Mouse (Mus musculus) liver, adult (tissue): ENCODE results near the gene Pgpep1.

Source experiments
- GATA4 ChIP-seq: IDR thresholded peaks from 2 replicates; pipeline ENCODE4 v1.6.1; 2014; ENCODE audit warnings: mild to moderate bottlenecking, low read length; ENCODE audit not compliant: insufficient replicate concordance

The Pgpep1 gene

DNA sequence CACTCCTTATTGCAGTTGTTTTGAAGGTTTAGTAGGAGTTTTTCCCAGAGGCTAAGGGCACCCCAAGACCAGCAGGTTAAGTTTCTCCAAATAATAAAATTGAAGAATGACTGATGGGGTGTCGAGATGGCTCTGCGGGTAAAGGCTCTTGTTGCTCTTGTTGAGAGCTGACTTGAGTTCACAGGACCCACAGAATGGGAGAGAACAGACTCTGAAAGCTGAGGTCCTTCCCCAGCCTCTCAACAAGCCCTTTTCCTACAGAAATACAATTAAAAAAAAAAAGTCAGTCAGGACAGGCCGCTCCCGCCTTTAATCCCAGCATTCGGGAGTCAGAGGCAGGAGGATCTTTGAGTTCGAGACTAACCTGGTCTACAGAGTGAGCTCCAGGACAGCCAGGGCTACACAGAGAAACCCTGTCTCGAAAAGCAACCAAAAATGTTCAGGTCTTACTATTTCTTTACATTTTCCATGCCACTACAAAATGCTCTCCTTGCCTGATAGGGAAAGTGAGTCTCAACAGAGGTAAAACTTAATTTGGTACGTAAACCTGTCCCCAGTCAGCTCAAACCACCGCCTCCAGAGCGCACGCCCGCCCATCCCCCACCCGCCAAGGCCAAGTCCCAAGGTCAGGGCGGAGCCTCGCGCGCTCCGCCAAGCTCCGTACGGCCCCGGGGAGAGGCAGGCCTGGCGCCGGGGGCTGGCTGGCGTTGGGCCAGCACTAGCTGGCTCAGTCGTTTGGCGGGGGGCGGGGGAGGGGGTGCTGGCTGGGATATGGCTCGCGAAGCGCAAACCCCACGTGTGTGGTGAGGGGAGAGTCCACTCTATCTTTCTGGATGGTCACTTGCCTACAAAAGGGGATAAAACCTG, 36.1 kb upstream of the Pgpep1 start:
- no peak for TF ChIP-seq GATA4

GRCm38 (mm10) chr8:70695318-70696018, 35.3 kb upstream of the Pgpep1 start:
- TF ChIP-seq GATA4: no peak

DNA sequence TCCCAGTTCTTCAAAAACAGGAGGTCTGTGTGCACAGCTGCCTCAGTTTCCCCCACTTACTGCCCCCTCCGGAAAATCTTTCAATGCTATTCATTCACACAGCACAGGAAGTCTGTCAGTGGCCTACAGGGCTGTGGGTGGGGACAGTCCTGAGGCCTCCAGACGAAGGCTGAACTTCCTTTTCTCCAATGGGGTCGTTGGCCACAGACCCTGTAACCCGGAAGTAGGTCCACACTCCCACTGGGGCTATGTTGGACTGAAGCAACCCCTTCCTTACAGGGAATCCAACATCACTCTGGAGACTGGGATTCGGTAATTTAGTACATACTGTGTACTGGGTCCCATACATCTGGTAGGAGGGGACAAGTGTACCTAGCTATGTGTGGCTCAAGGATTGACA, 33.4 kb upstream of the Pgpep1 start:
- TF ChIP-seq GATA4: no peak

DNA sequence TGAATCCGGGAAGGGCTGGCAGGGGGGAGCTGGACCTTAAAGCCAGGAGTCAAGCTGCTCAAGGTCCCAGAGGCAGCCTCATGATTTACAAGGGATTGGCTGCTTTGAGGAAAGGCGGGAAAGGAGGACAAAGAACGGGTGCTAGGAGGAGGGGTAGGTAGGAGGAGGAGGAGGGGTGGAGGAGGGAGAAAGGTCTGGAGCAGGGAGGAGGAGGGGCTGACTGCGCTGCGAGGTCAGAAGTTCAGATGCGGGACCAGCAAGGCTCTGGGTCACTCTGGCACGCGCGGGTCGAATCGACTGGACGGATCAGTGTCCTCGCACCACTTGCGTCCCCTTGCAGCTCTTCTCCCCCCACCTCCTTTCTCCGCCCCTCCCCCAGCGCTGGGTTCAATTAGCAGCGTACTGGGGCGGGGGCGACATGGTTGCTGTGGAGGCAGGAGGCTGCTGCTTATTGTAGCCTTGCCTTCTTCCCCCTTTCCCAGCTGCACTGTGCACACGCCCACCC, 31.6 kb upstream of the Pgpep1 start:
- no peak for TF ChIP-seq GATA4

DNA sequence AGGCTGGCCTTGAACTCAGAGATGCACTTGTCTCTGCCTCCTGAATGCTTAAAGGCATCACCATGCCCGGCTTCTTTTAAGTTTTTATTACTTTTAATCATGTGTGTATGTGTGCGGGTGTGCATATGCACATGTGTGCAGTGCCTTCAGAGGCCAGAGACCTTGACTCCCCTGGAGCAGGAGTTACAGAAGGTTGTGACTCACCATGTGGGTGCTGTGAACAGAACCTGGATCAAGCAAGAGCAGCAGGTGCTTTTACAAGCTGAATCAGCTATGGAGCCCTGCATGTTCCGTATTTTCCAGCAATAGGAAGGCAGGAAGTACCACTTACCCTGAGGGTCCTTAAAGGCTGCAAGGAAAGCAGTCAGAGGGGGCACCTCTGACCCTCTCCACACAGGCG, 31.0 kb upstream of the Pgpep1 start:
- TF ChIP-seq GATA4: no peak

GRCm38 (mm10) chr8:70689892-70690390, 29.8 kb upstream of the Pgpep1 start:
- TF ChIP-seq GATA4: no peak

- TF ChIP-seq GATA4: no peak
Measured at GRCm38 (mm10) chr8:70688136-70688535, 27.9 kb upstream of the Pgpep1 start.

- TF ChIP-seq GATA4: no peak
Measured at GRCm38 (mm10) chr8:70687576-70687975, 27.4 kb upstream of the Pgpep1 start.

GRCm38 (mm10) chr8:70684291-70684690, 24.1 kb upstream of the Pgpep1 start:
- TF ChIP-seq GATA4: no peak

GRCm38 (mm10) chr8:70682692-70683091, 22.5 kb upstream of the Pgpep1 start:
- TF ChIP-seq GATA4: no peak

DNA sequence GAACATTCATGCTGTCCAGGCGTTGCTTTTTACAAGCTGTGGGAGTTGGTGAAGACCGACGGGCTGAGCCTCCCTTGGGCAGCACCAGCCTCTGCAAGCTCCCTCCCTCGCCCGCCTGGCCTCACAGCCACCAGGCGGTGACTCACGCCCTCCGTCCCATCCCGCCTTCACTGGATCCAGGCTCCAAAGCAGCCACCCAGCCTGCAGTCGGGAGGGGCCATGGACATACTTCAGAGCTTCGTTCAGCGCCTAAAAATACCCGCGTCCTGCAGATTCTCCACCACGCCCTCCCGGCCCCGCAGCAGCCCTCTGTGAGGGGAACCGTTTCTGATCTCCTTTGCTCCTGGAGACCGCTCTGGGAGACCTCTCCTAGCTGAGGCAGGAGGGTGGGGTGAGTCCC, 22.0 kb upstream of the Pgpep1 start:
- no peak for TF ChIP-seq GATA4

DNA sequence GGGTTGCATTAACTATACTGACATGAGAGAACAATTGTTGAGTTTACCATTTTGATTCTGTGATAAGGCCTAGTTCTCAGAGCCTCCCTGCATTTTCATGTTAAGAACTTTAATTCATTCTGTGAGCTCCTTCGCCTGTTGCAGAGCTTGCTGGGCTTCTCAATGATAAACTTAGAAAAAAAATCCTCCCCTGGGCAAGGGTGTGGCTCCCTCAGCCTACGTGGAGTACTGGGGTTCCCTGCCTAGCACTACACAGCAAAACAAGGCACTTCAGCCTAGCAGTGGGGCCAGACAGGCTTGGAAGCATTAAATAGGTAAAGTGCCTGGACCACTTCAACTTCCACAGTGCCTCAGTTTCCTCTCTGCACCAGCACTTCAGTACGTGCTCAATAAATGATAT, 21.2 kb upstream of the Pgpep1 start:
- TF ChIP-seq GATA4: no peak

- TF ChIP-seq GATA4: no peak
Measured at GRCm38 (mm10) chr8:70680039-70680438, 19.9 kb upstream of the Pgpep1 start.

DNA sequence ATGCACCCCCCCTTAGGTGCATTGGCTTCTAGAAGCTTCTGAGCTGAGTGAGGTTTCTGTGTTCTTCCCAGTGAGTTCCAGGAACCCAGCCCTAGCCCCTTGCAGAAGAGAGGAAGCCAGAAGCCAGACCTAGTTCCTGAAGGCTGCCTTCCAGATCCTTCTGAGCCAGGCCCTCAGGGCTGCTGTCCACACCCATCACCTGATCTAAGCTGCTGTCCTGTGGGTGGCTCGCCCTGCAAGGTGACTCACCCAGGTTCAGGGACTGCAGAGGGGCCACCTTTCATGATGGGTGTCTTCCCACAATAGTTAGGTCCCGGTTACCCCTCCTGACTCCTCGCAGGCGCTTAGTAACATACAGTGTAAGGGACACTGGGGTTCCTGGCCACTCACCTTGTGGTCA, 19.2 kb upstream of the Pgpep1 start:
- no peak for TF ChIP-seq GATA4

DNA sequence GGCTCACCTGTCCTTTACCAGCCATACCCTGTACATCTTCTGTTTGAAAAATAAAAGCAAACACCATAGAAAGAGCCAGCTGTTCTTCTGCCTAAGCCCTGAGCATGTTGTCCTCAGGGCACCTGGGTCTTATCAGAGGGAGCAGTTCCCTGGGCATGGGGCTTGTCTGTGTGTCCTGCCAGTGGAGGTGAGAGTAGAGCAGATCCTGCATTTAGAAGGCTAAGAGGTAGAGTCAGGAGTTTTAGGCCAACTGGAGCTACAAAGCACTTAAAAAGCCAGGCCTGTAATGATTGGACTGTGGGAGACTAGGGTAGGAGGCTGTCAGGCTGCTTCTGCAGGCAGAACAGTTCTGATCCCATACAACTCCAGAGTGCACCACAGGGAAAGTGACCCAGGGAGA, 18.5 kb upstream of the Pgpep1 start:
- no peak for TF ChIP-seq GATA4
